Mouse (Mus musculus): ENCODE measurements around the gene BC030870. TPM values are rescaled to one million over a fixed set of nuclear protein-coding genes. Genes with fewer than 3 reads are reported as not detected.

Gene BC030870
- total RNA-seq, 2 experiments from 2014 or later: not detected

DNA sequence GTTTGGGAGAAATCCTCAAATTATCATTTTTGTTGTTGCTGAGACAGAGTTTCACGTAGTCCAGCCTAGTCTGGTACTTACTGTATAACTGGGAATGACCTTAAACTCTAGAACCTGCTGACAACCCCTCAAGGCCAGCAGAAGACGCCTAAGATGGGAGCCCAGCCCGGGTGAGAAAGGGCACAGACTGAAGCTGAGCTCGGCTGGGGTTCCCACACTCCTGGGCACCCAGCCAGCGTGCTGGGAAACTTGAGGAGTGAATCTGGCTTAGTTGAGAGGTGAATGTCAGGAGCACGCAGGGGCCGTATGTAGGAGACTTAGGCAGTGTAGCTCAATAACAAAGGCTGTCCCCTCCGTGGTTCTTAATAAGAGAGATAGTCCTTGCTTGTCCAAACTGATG, 41.7 kb downstream of the BC030870 start:
- no peak for ATAC-seq (replicated peaks; ENCODE audit: low FRiP score, poor library complexity, severe bottlenecking)

- ATAC-seq (replicated peaks; ENCODE audit: low FRiP score, poor library complexity, severe bottlenecking): no peak
Observed at GRCm38 (mm10) chr8:65085680-65086079, 43.7 kb downstream of the BC030870 start.

GRCm38 (mm10) chr8:65080731-65081130, 48.6 kb downstream of the BC030870 start:
- ATAC-seq (replicated peaks; ENCODE audit: low FRiP score, poor library complexity, severe bottlenecking): no peak

GRCm38 (mm10) chr8:65074733-65075132, 54.6 kb downstream of the BC030870 start, which contains the start of gene Gm10663:
Gene Gm10663 (plus strand): TSS chr8:65075033.
- no peak for ATAC-seq (replicated peaks; ENCODE audit: low FRiP score, poor library complexity, severe bottlenecking)

GRCm38 (mm10) chr8:65070996-65071395, 58.4 kb downstream of the BC030870 start:
- no peak for ATAC-seq (replicated peaks; ENCODE audit: low FRiP score, poor library complexity, severe bottlenecking)

GRCm38 (mm10) chr8:65068473-65068819, 60.9 kb downstream of the BC030870 start:
- no peak for ATAC-seq (replicated peaks; ENCODE audit: low FRiP score, poor library complexity, severe bottlenecking)

DNA sequence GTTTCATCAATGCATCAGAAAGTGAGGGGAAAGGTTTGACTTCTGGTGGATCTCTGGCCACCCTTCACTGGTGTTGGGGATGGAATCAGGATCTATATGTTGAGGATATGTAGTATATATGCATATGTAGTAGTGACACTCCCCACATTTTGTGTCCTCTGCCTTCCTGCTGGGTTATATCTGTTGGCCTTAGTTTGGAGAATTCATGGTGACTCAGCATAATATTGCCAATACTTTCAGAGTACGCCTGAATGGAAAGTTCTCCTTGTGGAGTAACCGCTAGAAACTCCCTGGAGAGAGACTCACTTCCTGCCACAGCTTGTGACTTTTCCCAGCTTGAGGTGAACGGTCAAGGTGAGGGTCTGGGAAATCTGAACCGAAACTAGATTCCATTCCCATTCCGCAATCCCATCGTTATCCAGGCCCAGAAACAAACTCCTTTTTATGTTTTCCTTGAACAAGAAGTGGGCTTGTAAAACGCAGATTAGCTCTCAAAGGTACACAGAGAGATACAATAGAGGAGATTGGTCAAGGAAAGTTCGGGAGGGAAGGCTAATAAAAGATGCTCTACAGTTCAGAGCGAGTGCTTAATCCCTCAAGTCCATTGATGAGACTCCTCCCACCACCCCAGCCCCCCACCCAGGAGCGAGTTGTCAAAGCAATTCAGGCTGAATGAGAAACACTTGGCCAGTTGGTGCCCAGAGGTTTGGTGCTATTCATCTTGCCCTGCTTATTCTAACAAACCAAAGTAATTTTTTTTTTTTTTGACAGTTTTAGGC, 61.5 kb downstream of the BC030870 start:
- ATAC-seq (replicated peaks; ENCODE audit: low FRiP score, poor library complexity, severe bottlenecking): no peak

GRCm38 (mm10) chr8:65067031-65067430, 62.3 kb downstream of the BC030870 start:
- ATAC-seq (replicated peaks; ENCODE audit: low FRiP score, poor library complexity, severe bottlenecking): no peak

GRCm38 (mm10) chr8:65065622-65066021, 63.7 kb downstream of the BC030870 start:
- ATAC-seq (replicated peaks; ENCODE audit: low FRiP score, poor library complexity, severe bottlenecking): no peak

- no peak for ATAC-seq (replicated peaks; ENCODE audit: low FRiP score, poor library complexity, severe bottlenecking)
Observed at GRCm38 (mm10) chr8:65064071-65064470, 65.3 kb downstream of the BC030870 start.

- no peak for ATAC-seq (replicated peaks; ENCODE audit: low FRiP score, poor library complexity, severe bottlenecking)
Observed at GRCm38 (mm10) chr8:65062195-65062594, 67.2 kb downstream of the BC030870 start.

DNA sequence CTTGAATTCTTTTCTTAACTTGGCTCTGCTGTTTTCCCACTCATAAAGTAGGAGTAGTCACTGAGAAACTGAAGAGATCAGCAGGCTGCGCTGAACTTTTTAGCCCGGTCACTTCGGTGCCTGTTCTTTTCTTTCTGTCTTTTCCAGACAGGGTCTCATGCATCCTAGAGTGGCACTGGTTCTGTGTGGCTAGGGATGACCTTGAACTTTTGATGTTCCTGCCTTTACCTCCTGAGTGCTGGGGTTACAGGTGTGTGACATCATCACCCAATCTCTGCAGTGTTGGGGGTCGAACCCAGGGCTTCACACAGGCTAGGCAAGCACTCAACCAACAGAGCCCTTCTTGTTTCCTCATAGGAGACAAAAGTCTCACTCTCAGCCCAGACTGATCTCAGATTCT, 72.6 kb downstream of the BC030870 start:
- ATAC-seq (replicated peaks; ENCODE audit: low FRiP score, poor library complexity, severe bottlenecking): no peak

- no peak for ATAC-seq (replicated peaks; ENCODE audit: low FRiP score, poor library complexity, severe bottlenecking)
Observed at GRCm38 (mm10) chr8:65053968-65054367, 75.4 kb downstream of the BC030870 start.

GRCm38 (mm10) chr8:65053554-65053953, 75.8 kb downstream of the BC030870 start:
- ATAC-seq (replicated peaks; ENCODE audit: low FRiP score, poor library complexity, severe bottlenecking): no peak

GRCm38 (mm10) chr8:65047801-65048200, 81.6 kb downstream of the BC030870 start:
- no peak for ATAC-seq (replicated peaks; ENCODE audit: low FRiP score, poor library complexity, severe bottlenecking)

- no peak for ATAC-seq (replicated peaks; ENCODE audit: low FRiP score, poor library complexity, severe bottlenecking)
Observed at GRCm38 (mm10) chr8:65047193-65047592, 82.2 kb downstream of the BC030870 start.

DNA sequence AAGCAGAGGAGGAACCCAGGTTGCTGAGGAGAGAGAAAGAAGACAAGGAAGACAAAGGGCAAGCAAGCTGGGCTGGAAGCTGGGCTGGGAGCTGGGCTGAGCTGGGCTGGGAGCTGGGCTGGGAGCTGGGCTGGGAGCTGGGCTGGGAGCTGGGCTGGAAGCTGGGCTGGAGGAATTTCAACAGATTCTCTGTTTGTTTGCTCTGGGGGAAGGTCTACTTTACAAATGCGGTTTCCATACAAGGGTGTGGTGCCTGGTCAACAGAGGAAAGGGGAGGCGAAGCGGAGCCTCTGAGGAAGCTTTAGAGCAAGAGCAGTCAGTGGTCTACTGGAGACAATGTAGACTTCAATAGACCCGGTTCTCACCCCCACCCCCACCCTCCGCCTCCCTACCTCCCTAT, 82.8 kb downstream of the BC030870 start:
- ATAC-seq (replicated peaks; ENCODE audit: low FRiP score, poor library complexity, severe bottlenecking): no peak

DNA sequence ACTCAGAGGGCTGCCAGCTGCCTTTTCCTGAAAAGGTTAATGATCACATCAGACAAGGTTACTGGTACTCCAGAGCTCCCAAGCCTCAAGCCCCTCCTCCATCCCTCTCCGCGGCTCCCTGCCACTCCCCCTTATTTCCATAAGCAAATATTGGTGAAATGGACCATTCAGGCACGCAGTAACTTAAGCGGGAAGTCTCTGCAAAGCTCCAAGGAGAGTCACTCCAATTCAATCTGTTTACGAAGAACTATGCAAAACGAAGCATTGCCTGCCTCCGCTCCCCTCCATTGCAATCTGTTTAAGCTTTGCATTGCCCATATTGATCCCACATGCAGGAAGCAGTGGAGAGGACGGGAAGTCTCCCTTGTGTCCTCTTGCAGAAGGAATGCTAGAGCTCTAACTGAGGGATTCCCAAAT, 92.2 kb downstream of the BC030870 start, which contains the start of gene Apela:
TSS of gene Apela (minus strand) at position 220 of the 417 bp plus-strand sequence.
- no peak for ATAC-seq (replicated peaks; ENCODE audit: low FRiP score, poor library complexity, severe bottlenecking)
